Mouse (Mus musculus): ENCODE data around the gene Zmym2. TPM values are rescaled to one million over a fixed set of nuclear protein-coding genes. Genes with fewer than 3 reads are reported as not detected.
A peak's percentile ranks its signal among the peaks of the same experiment; 100 is the strongest.
"Not testable (repeated sequence)": the region's sequence is repeated elsewhere in the genome, so short reads cannot be mapped to it uniquely, and the experiment has no call there.

Gene Zmym2
- 44.2 and 64.1 TPM in 2 replicates for total RNA-seq (2017)

DNA sequence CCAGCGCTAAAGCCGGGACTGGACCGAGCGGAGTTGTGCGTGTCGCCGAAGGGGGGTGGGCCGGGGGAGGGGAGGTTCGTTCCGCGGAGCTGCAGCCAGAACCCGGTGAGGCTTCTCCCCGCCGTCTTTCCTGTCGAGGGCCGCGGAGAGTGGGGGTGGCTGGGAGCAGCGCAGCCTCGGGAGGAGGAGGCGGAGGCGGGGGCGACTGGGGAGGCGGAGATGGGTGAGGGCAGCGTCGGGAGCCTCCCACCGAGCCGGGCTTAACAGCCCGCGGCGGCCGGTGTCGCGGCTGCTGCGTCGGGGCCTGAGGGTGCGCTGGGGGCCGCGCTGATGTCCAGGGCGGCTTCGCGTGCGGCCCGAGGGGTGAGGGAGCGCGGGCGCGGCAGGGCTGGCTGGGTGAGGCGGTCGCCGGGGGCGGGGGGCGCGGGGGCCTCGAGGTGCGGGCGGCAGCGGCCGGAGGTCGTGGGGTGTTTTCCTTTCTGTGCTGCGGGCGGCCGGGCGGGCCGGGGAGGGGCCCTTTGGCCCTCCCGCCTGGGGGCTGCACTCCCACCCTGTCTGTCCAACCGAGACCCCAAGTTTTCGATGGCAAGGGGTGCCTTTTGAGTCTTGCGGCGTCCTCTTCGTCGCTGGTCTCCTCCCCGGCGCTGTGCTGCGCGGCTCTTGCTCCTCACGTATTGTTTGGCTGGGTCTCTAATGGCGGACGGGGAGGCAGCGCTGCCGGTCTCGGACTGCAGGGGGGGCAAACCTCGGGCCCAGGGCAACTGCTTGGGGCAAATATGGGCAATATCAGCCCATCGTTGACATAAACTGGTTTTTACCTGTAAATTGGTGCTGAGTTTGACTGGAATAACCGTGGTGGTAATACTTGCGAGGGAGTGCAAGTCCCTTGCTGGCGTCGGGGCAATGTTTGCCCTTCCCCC lies at the start of gene Zmym2:
TSS of gene Zmym2 (plus strand) at position 60 of the 920 bp plus-strand sequence.
- ATAC-seq (replicated peaks in 1 of 2; ENCODE audit: insufficient read depth in 1 of 2, low FRiP score in 2 of 2, low TSS enrichment in 1 of 2, low read depth in 1 of 2, poor library complexity in 2 of 2, severe bottlenecking in 2 of 2): peak; percentile 32 to 49; a peak in 3 of 4 replicates

GRCm38 (mm10) chr14:56844033-56844432 lies 42.4 kb upstream of the Zmym2 start:
- no peak for ATAC-seq (replicated peaks in 1 of 2; ENCODE audit: insufficient read depth in 1 of 2, low FRiP score in 2 of 2, low TSS enrichment in 1 of 2, low read depth in 1 of 2, poor library complexity in 2 of 2, severe bottlenecking in 2 of 2)

- no peak for ATAC-seq (replicated peaks in 1 of 2; ENCODE audit: insufficient read depth in 1 of 2, low FRiP score in 2 of 2, low TSS enrichment in 1 of 2, low read depth in 1 of 2, poor library complexity in 2 of 2, severe bottlenecking in 2 of 2)
Measured at GRCm38 (mm10) chr14:56844507-56844906, 41.9 kb upstream of the Zmym2 start.

- no peak for ATAC-seq (replicated peaks in 1 of 2; ENCODE audit: insufficient read depth in 1 of 2, low FRiP score in 2 of 2, low TSS enrichment in 1 of 2, low read depth in 1 of 2, poor library complexity in 2 of 2, severe bottlenecking in 2 of 2)
Measured at GRCm38 (mm10) chr14:56848322-56848721, 38.1 kb upstream of the Zmym2 start.

GRCm38 (mm10) chr14:56849681-56850080 lies 36.8 kb upstream of the Zmym2 start:
- ATAC-seq (replicated peaks in 1 of 2; ENCODE audit: insufficient read depth in 1 of 2, low FRiP score in 2 of 2, low TSS enrichment in 1 of 2, low read depth in 1 of 2, poor library complexity in 2 of 2, severe bottlenecking in 2 of 2): peak in 1 of 2 experiments; percentile 42; a peak in 1 of 4 replicates

DNA sequence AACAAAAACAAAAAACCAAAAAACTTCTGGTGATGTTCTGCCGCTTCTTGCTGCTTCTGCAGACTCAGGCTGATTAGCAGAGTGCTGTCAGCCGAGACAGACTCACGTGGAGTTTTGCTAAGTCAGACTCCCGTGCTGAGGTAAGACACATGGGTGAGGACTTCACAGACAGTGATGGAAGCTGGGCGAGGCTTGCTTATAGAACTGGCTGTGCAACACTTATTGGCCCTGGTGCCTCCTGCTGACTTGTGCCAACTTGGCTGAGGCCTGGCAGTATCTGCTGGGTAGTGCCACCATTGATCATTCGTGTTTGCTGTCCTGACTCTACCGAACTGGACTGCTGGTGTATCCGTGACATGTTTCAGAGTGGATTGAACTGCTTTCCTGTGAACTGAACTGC lies 22.4 kb upstream of the Zmym2 start:
- no peak for ATAC-seq (replicated peaks in 1 of 2; ENCODE audit: insufficient read depth in 1 of 2, low FRiP score in 2 of 2, low TSS enrichment in 1 of 2, low read depth in 1 of 2, poor library complexity in 2 of 2, severe bottlenecking in 2 of 2)

DNA sequence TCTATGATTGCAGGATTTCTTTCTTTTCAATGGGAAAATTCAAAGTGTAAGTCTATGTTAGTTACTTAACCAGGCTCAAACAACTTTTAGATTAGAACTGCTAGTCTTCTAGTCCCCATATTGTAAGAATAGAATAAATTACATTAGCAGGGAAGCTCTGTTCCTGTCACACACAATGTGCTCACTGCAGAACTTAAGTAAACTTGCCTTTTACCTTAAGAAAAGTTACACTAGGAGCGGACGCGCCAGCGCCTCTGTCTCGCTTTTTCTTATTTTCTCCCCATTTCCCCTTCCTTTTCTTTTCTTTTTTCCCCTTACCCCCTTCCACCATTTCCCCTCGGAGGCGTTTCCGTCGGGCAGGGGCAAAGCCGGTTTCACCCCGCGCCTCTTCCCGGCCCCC lies 21.8 kb upstream of the Zmym2 start:
- ATAC-seq (replicated peaks in 1 of 2; ENCODE audit: insufficient read depth in 1 of 2, low FRiP score in 2 of 2, low TSS enrichment in 1 of 2, low read depth in 1 of 2, poor library complexity in 2 of 2, severe bottlenecking in 2 of 2): no peak

DNA sequence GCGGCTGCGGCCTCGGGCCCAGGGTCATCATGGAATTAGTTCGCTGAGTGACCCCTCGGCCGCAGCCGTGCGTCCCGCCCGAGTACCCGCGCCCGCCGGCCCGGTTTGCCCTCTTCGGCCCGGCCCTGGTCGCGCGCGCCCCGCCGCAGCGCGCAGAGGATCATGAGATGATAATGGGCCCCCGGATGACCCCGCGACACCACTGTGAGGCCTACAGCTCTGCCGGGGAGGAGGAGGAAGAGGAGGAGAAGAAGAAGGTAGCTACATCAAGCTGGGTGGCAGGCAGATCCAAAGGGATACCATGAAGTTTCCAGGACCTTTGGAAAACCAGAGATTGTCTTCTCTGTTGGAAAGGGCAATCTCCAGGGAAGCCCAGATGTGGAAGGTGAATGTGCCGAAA lies 21.3 kb upstream of the Zmym2 start:
- not testable (repeated sequence) for ATAC-seq (replicated peaks in 1 of 2; ENCODE audit: insufficient read depth in 1 of 2, low FRiP score in 2 of 2, low TSS enrichment in 1 of 2, low read depth in 1 of 2, poor library complexity in 2 of 2, severe bottlenecking in 2 of 2)

GRCm38 (mm10) chr14:56873525-56873924 lies 12.9 kb upstream of the Zmym2 start:
- ATAC-seq (replicated peaks in 1 of 2; ENCODE audit: insufficient read depth in 1 of 2, low FRiP score in 2 of 2, low TSS enrichment in 1 of 2, low read depth in 1 of 2, poor library complexity in 2 of 2, severe bottlenecking in 2 of 2): no peak

- no peak for ATAC-seq (replicated peaks in 1 of 2; ENCODE audit: insufficient read depth in 1 of 2, low FRiP score in 2 of 2, low TSS enrichment in 1 of 2, low read depth in 1 of 2, poor library complexity in 2 of 2, severe bottlenecking in 2 of 2)
Measured at GRCm38 (mm10) chr14:56875586-56876159, 10.8 kb upstream of the Zmym2 start.

DNA sequence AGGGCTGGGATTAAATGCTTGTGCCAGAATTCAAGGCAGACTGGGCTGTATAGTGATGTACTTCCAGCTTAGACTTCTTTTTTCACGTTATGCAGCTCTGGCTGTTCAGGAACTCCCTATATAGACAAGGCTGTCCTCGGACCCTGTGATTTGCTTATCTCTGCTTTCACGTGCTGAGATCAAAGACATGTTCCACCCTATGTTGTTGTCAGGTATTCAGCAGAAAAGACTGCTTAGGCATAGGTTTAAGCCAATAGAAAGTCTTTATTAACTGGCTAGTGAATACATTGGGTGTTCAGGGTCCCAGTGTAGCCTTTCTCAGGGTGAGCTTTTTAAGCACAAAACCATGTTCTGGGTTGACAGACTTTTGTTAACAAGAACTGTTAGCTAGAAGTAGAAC lies 5.2 kb upstream of the Zmym2 start:
- ATAC-seq (replicated peaks in 1 of 2; ENCODE audit: insufficient read depth in 1 of 2, low FRiP score in 2 of 2, low TSS enrichment in 1 of 2, low read depth in 1 of 2, poor library complexity in 2 of 2, severe bottlenecking in 2 of 2): no peak

DNA sequence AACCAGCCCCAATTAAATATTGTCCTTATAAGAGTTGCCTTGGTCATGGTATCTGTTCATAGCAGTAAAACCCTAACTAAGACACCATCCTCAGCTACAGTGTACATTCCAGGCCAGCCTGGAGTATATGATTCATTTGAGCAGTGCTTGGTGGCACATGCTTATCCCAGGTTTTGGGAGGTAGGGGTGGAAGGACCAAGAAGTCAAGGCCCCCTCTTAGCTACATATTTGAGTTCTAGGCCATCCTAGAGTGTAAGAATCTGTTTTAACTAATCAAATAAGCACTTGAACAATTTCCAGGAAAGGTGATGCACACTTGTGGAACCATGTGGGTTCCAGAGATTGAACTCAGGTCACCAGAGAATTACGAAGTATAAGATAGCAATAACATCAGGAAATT lies 3.0 kb upstream of the Zmym2 start:
- no peak for ATAC-seq (replicated peaks in 1 of 2; ENCODE audit: insufficient read depth in 1 of 2, low FRiP score in 2 of 2, low TSS enrichment in 1 of 2, low read depth in 1 of 2, poor library complexity in 2 of 2, severe bottlenecking in 2 of 2)

DNA sequence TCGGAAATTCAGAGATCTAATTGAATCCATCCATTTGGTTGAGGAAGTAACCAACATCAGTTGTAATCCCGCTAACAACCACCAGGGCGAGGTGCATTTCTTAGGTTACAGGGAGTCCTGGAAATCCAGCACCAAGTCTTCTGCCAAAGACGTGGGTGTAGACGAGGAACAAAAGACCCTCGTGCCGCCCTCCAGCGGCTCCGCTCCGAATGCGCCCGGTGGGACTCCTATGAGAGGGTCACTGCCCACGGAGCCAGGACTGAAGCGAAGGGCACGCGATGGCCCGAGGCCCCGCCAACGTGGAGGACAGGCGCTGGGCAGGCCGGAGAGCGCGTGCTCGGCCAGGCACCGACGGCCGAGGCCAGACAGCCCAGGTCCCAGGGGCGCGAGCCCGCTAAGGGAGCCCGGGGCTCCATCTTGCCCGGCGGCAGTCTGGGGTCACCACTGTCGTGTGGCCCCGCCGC lies 1.1 kb upstream of the Zmym2 start:
- peak; percentile 17 to 40; a peak in 3 of 4 replicates for ATAC-seq (replicated peaks in 1 of 2; ENCODE audit: insufficient read depth in 1 of 2, low FRiP score in 2 of 2, low TSS enrichment in 1 of 2, low read depth in 1 of 2, poor library complexity in 2 of 2, severe bottlenecking in 2 of 2)

GRCm38 (mm10) chr14:56885986-56886593 lies 363 bp upstream of the Zmym2 start:
- peak; percentile 93 for ATAC-seq (replicated peaks in 1 of 2; ENCODE audit: insufficient read depth in 1 of 2, low FRiP score in 2 of 2, low TSS enrichment in 1 of 2, low read depth in 1 of 2, poor library complexity in 2 of 2, severe bottlenecking in 2 of 2)

- no peak for ATAC-seq (replicated peaks in 1 of 2; ENCODE audit: insufficient read depth in 1 of 2, low FRiP score in 2 of 2, low TSS enrichment in 1 of 2, low read depth in 1 of 2, poor library complexity in 2 of 2, severe bottlenecking in 2 of 2)
Measured at GRCm38 (mm10) chr14:56887514-56887880, 1.0 kb downstream of the Zmym2 start.

DNA sequence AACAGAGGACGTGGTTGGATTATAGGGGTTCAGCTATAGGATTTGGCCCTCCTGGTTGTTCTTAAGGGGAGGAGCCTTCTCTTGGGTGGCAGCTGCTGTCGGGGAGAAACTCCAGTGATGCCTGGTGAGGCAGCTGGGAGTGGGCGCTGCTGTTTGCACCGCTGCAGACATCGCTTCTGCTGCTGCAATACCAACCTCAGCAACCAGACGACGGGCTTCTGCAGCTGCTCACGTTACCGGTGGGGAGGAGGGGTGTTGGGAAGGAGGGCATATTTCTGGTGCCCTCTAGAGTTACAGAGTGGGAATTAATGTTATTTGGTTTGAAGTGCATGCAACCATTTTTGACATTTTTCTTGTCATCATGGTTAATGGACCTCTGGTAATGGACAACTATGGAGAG lies 1.4 kb downstream of the Zmym2 start:
- ATAC-seq (replicated peaks in 1 of 2; ENCODE audit: insufficient read depth in 1 of 2, low FRiP score in 2 of 2, low TSS enrichment in 1 of 2, low read depth in 1 of 2, poor library complexity in 2 of 2, severe bottlenecking in 2 of 2): peak; percentile 65 to 75

DNA sequence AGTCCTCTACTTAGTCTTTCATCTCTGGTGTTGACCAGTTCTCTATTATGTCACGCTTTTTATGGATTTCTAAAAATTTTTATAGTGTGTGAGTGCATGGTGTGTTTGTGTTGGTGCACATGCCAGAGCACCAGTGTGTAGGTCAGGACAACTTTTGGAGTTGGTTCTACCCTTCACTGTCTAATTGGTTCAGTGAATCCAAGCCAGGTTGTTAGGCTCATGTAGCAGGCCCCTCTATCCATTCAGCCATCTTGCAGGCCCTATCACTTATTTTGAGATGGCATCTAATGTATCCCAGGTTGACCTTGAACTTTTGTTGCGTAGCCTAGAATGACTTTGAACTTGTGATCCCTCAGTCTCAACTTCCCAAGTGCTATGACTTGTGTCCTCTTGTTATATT lies 2.0 kb downstream of the Zmym2 start:
- no peak for ATAC-seq (replicated peaks in 1 of 2; ENCODE audit: insufficient read depth in 1 of 2, low FRiP score in 2 of 2, low TSS enrichment in 1 of 2, low read depth in 1 of 2, poor library complexity in 2 of 2, severe bottlenecking in 2 of 2)

- no peak for ATAC-seq (replicated peaks in 1 of 2; ENCODE audit: insufficient read depth in 1 of 2, low FRiP score in 2 of 2, low TSS enrichment in 1 of 2, low read depth in 1 of 2, poor library complexity in 2 of 2, severe bottlenecking in 2 of 2)
Measured at GRCm38 (mm10) chr14:56894417-56894816, 8.0 kb downstream of the Zmym2 start.
